Mouse (Mus musculus) CH12.LX (cell line): ENCODE results near the gene AU022252. TPM values are rescaled to one million over a fixed set of nuclear protein-coding genes. Genes with fewer than 3 reads are reported as not detected.

Experiments
- DNase-seq: peaks from one replicate; pipeline ENCODE4 v3.0.0-alpha.2; 2013; ENCODE audit errors: extremely low read depth
- H3K27ac ChIP-seq: 2 replicates; pipeline ENCODE4 v1.5.1; 2012; ENCODE audit warnings: low read depth, mild to moderate bottlenecking, control low read depth, moderate library complexity; ENCODE audit not compliant: insufficient read depth
- H3K27me3 ChIP-seq: replicated peaks from 2 replicates; pipeline ENCODE3; 2012; ENCODE audit warnings: inconsistent platforms
- H3K36me3 ChIP-seq, 2 experiments: replicated peaks in 1 of 2; 2 replicates each; pipeline versions ENCODE3 to v1.6.1; 2012; ENCODE audit warnings: inconsistent platforms in 1 of 2, low read length in 1 of 2, mild to moderate bottlenecking in 1 of 2, mixed read lengths in 1 of 2, moderate library complexity in 1 of 2; ENCODE audit not compliant: control insufficient read depth in 1 of 2, insufficient read depth in 1 of 2
- H3K4me1 ChIP-seq, 2 experiments: 2 replicates each; pipeline ENCODE4 v1.6.1; 2012; ENCODE audit warnings: inconsistent platforms in 1 of 2, moderate library complexity in 1 of 2; ENCODE audit not compliant: insufficient read depth in 2 of 2, control insufficient read depth in 1 of 2
- H3K4me2 ChIP-seq: 2 replicates; pipeline ENCODE4 v1.6.1; 2012; ENCODE audit warnings: low read depth, mild to moderate bottlenecking, control low read depth; ENCODE audit not compliant: poor library complexity, insufficient read depth, severe bottlenecking
- H3K4me3 ChIP-seq, 3 experiments: fragments of 150-350 bp in 1 of 3; sonication (generic) in 1 of 3; replicated peaks in 1 of 3; 2 replicates each; pipeline versions ENCODE3 to v1.5.1; 2011 to 2012; ENCODE audit warnings: low read depth in 2 of 3, low read length in 2 of 3, mild to moderate bottlenecking in 2 of 3, moderate library complexity in 2 of 3, control low read depth in 1 of 3, improper control_type of control experiment in 1 of 3, inconsistent platforms in 1 of 3, mixed read lengths in 1 of 3; ENCODE audit not compliant: poor library complexity in 1 of 3
- H3K79me2 ChIP-seq: replicated peaks from 2 replicates; pipeline ENCODE4 v1.6.1; 2012; ENCODE audit warnings: mild to moderate bottlenecking, moderate library complexity; ENCODE audit not compliant: control insufficient read depth, poor library complexity, insufficient read depth, severe bottlenecking; ENCODE audit errors: extremely low read depth
- H3K9ac ChIP-seq: 2 replicates; pipeline ENCODE4 v1.6.1; 2012; ENCODE audit warnings: low read depth, mild to moderate bottlenecking, control low read depth, moderate library complexity; ENCODE audit not compliant: insufficient read depth
- H3K9me3 ChIP-seq: replicated peaks from 2 replicates; pipeline ENCODE3; 2012; ENCODE audit warnings: low read length, inconsistent platforms, mixed read lengths
- BHLHE40 ChIP-seq: IDR thresholded peaks from 2 replicates; pipeline ENCODE4 v1.6.1; 2011; ENCODE audit warnings: mild to moderate bottlenecking, low read depth, low read length, improper control_type of control experiment
- CHD1 ChIP-seq: IDR thresholded peaks from 2 replicates; pipeline ENCODE4 v1.6.1; 2012; ENCODE audit warnings: low read depth, low read length, improper control_type of control experiment, inconsistent platforms
- CHD2 ChIP-seq: IDR thresholded peaks from 2 replicates; pipeline ENCODE4 v1.6.1; 2011; ENCODE audit warnings: low read length, improper control_type of control experiment
- CTCF ChIP-seq, 2 experiments: IDR thresholded peaks in 1 of 2; conservative IDR thresholded peaks in 1 of 2; 2 replicates each; pipeline ENCODE4 v1.5.1; 2011 to 2012; ENCODE audit warnings: low read depth in 2 of 2, low read length in 2 of 2, improper control_type of control experiment in 1 of 2, inconsistent platforms in 1 of 2, mild to moderate bottlenecking in 1 of 2, moderate library complexity in 1 of 2
- E2F4 ChIP-seq: IDR thresholded peaks from 2 replicates; pipeline ENCODE4 v1.6.1; 2011; ENCODE audit warnings: low read depth, low read length, improper control_type of control experiment; ENCODE audit not compliant: insufficient replicate concordance
- ELF1 ChIP-seq: IDR thresholded peaks from 2 replicates; pipeline ENCODE4 v1.6.1; 2014; ENCODE audit warnings: low read depth, mild to moderate bottlenecking, inconsistent platforms, low read length, improper control_type of control experiment
- ETS1 ChIP-seq: conservative IDR thresholded peaks from 2 replicates; pipeline ENCODE4 v1.6.1; 2012; ENCODE audit warnings: low read depth, mild to moderate bottlenecking, inconsistent platforms, low read length, improper control_type of control experiment, moderate library complexity
- HCFC1 ChIP-seq: IDR thresholded peaks from 2 replicates; pipeline ENCODE4 v1.6.1; 2012; ENCODE audit warnings: low read depth, mild to moderate bottlenecking, inconsistent platforms, low read length, improper control_type of control experiment
- IRF4 ChIP-seq: IDR thresholded peaks from 2 replicates; pipeline ENCODE4 v1.6.1; 2014; ENCODE audit warnings: low read depth, mild to moderate bottlenecking, inconsistent platforms, low read length, improper control_type of control experiment
- JUN ChIP-seq: IDR thresholded peaks from 2 replicates; pipeline ENCODE4 v1.6.1; 2011; ENCODE audit warnings: low read depth, mild to moderate bottlenecking, low read length, improper control_type of control experiment, moderate library complexity; ENCODE audit not compliant: insufficient read depth
- KAT2A ChIP-seq: IDR thresholded peaks from 2 replicates; pipeline ENCODE4 v1.6.1; 2012; ENCODE audit warnings: low read length, improper control_type of control experiment, inconsistent platforms; ENCODE audit not compliant: insufficient replicate concordance
- MAFK ChIP-seq: IDR thresholded peaks from 2 replicates; pipeline ENCODE4 v1.6.1; 2011; ENCODE audit warnings: low read length, improper control_type of control experiment; ENCODE audit not compliant: insufficient replicate concordance
- MAX ChIP-seq: IDR thresholded peaks from 2 replicates; pipeline ENCODE4 v1.6.1; 2011; ENCODE audit warnings: low read length, improper control_type of control experiment
- MAZ ChIP-seq: IDR thresholded peaks from 2 replicates; pipeline ENCODE4 v1.6.1; 2012; ENCODE audit warnings: low read depth, mild to moderate bottlenecking, inconsistent platforms, low read length, improper control_type of control experiment, moderate library complexity
- MXI1 ChIP-seq: IDR thresholded peaks from 2 replicates; pipeline ENCODE4 v1.6.1; 2011; ENCODE audit warnings: mild to moderate bottlenecking, low read depth, low read length, improper control_type of control experiment
- NELFE ChIP-seq: IDR thresholded peaks from 2 replicates; pipeline ENCODE4 v1.6.1; 2011; ENCODE audit warnings: low read depth, low read length, improper control_type of control experiment
- NRF1 ChIP-seq: IDR thresholded peaks from 2 replicates; pipeline ENCODE4 v1.6.1; 2014; ENCODE audit warnings: low read depth, mild to moderate bottlenecking, inconsistent platforms, low read length, improper control_type of control experiment, moderate library complexity
- PAX5 ChIP-seq: IDR thresholded peaks from 2 replicates; pipeline ENCODE4 v1.6.1; 2012; ENCODE audit warnings: low read length, inconsistent platforms, mixed read lengths
- POLR2AphosphoS2 ChIP-seq: IDR thresholded peaks from 2 replicates; pipeline ENCODE4 v1.6.1; 2011; ENCODE audit warnings: low read depth, low read length, improper control_type of control experiment
- RCOR1 ChIP-seq: conservative IDR thresholded peaks from 2 replicates; pipeline ENCODE4 v1.6.1; 2012; ENCODE audit warnings: low read depth, mild to moderate bottlenecking, inconsistent platforms, low read length, improper control_type of control experiment
- SIN3A ChIP-seq: IDR thresholded peaks from 2 replicates; pipeline ENCODE4 v1.6.1; 2012; ENCODE audit warnings: low read length, improper control_type of control experiment, inconsistent platforms
- SMC3 ChIP-seq: IDR thresholded peaks from 2 replicates; pipeline ENCODE4 v1.6.1; 2011; ENCODE audit warnings: low read depth, low read length, improper control_type of control experiment
- USF1 ChIP-seq: IDR thresholded peaks from 2 replicates; pipeline ENCODE4 v1.6.1; 2014; ENCODE audit warnings: low read depth, mild to moderate bottlenecking, inconsistent platforms, low read length, improper control_type of control experiment
- USF2 ChIP-seq: conservative IDR thresholded peaks from 2 replicates; pipeline ENCODE4 v1.6.1; 2011; ENCODE audit warnings: low read depth, low read length, improper control_type of control experiment
- ZKSCAN1 ChIP-seq: IDR thresholded peaks from 2 replicates; pipeline ENCODE4 v1.6.1; 2012; ENCODE audit warnings: low read depth, inconsistent platforms, low read length, improper control_type of control experiment, borderline replicate concordance
- ZMIZ1 ChIP-seq: IDR thresholded peaks from 2 replicates; pipeline ENCODE4 v1.6.1; 2012; ENCODE audit warnings: low read depth, mild to moderate bottlenecking, inconsistent platforms, low read length, improper control_type of control experiment
- ZNF384 ChIP-seq: IDR thresholded peaks from 2 replicates; pipeline ENCODE4 v1.6.1; 2012; ENCODE audit warnings: low read depth, low read length, improper control_type of control experiment, inconsistent platforms
- dilution Hi-C: fragments of 300-500 bp; cut with MboI; formaldehyde crosslinking; loops from 2 replicates; pipeline ENCODE4 v1.14.3; 2020; ENCODE audit warnings: low sequenced_read_pairs; ENCODE audit not compliant: extremely low pct_unique_long_range_greater_than_20kb, extremely low pct_ligation_motif_present
- in situ Hi-C: fragments of 300-500 bp; cut with MboI; formaldehyde crosslinking; loops from 3 replicates; pipeline ENCODE4 v1.14.3; 2019; ENCODE audit warnings: low sequenced_read_pairs, low pct_ligation_motif_present, low pct_unique_long_range_greater_than_20kb, mixed read lengths
- polyA plus RNA-seq: library from polyadenylated mRNA; unstranded; fragments of >175 nt; gene quantifications from 2 replicates; pipeline ENCODE4 v1.2.1, GENCODE M21; 2012; ENCODE audit warnings: low read depth; ENCODE audit not compliant: insufficient read length
- total RNA-seq, 2 experiments: library from RNA; depleted of rRNA; stranded (reverse); fragments of 300-350 nt in 1 of 2; fragments of >200 nt in 1 of 2; gene quantifications; 2 replicates each; pipeline ENCODE4 v1.2.3; 2012 to 2014

Gene AU022252
- total and polyA plus RNA-seq, 3 experiments: 8.7 to 18.8 (median 12.7) TPM

- TF ChIP-seq NELFE: no peak
- TF ChIP-seq SMC3: no peak
- no peak for TF ChIP-seq PAX5
- no peak for TF ChIP-seq USF1
- H3K36me3 ChIP-seq: no peaks in the 10 kb centered on the region
- H3K4me2 ChIP-seq: no peak overlapping the region
- no peak overlapping the region for H3K27ac ChIP-seq
- no peaks in the 10 kb centered on the region for H3K79me2 ChIP-seq
- DNase-seq: no peak
- dilution Hi-C loops: no loop called here
- peaks cover 7 to 18% of the 10 kb centered on the region in 2 experiments for H3K4me1 ChIP-seq
- H3K9ac ChIP-seq: no peak overlapping the region
- no peaks in the 10 kb centered on the region for H3K9me3 ChIP-seq
- in situ Hi-C loops: no loop called here
- H3K27me3 ChIP-seq: peaks cover 30% of the 10 kb centered on the region
- H3K4me3 ChIP-seq: no peak overlapping the region
Measured at GRCm38 (mm10) chr4:119185771-119186170, 46.7 kb downstream of the AU022252 start.

DNA sequence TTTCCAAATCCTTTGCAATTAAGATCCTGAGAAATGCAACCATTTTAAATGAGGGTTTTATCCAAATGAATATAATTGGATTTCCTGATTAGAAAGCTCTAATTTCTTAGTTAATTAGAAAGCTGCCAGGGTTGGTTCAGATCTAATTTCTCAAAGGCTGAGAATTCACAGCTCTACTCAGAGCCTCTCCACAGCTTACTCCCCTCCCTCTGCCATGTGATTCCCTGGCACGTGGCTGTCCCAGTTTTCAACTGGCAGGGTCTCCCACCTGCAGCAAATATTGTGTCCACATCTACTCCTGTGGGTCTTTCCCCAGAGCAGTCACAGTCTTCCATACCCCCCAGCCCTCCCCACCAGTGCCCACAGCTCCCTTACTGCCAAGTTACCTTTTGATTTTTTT, 49.0 kb downstream of the AU022252 start:
- in situ Hi-C loops: no loop called here

GRCm38 (mm10) chr4:119181456-119181855, 51.1 kb downstream of the AU022252 start:
- H3K27me3 ChIP-seq: peaks cover 32% of the 10 kb centered on the region
- H3K79me2 ChIP-seq: no peaks in the 10 kb centered on the region
- H3K9ac ChIP-seq: no peak overlapping the region
- H3K4me2 ChIP-seq: 0 out of 2 replicates have a peak overlapping the region, but pooled peaks have one; percentile 3
- dilution Hi-C loops (no loop called here), in situ Hi-C loops (no loop called here)
- peak; percentile 63 for DNase-seq
- H3K36me3 ChIP-seq: no peaks in the 10 kb centered on the region
- H3K4me1 ChIP-seq: peaks cover 7 to 23% of the 10 kb centered on the region in 2 experiments
- no peak overlapping the region for H3K27ac ChIP-seq
- H3K4me3 ChIP-seq: no peak overlapping the region
- H3K9me3 ChIP-seq: no peaks in the 10 kb centered on the region
- TF ChIP-seq SIN3A (peak; percentile 65; the same call in 1 of the 2 replicates), MAX (peak; percentile 98), ZNF384 (no peak), CTCF (conservative IDR thresholded peaks at IDR 0.05 in 1 of 2, IDR thresholded peaks at IDR 0.05 in 1 of 2; ENCODE audit: low read depth in 2 of 2, low read length in 2 of 2) (no peak), USF1 (no peak), NELFE (no peak), IRF4 (peak; percentile 82), ZMIZ1 (no peak), ZKSCAN1 (no peak), NRF1 (0 out of 2 replicates have a peak, but pooled peaks have one; percentile 11), POLR2AphosphoS2 (no peak), MAFK (no peak), CHD1 (no peak), RCOR1 (peak; percentile 83; the same call in 1 of the 2 replicates), MAZ (0 out of 2 replicates have a peak, but pooled peaks have one; percentile 14), CHD2 (peak; percentile 54; the same call in 1 of the 2 replicates), SMC3 (no peak), USF2 (no peak), ELF1 (no peak), BHLHE40 (peak; percentile 100), MXI1 (peak; percentile 79), KAT2A (no peak), HCFC1 (no peak), ETS1 (peak; percentile 87)

More for the DNA sequence above, 49.0 kb downstream of the AU022252 start:
- Histone ChIP-seq H3K4me2 (no peak overlapping the region), H3K36me3 (no peaks in the 10 kb centered on the region), H3K79me2 (no peaks in the 10 kb centered on the region), H3K9ac (no peak overlapping the region), H3K9me3 (no peaks in the 10 kb centered on the region), H3K4me1 (peaks cover 7 to 18% of the 10 kb centered on the region in 2 experiments), H3K27me3 (peaks cover 30% of the 10 kb centered on the region), H3K27ac (no peak overlapping the region), H3K4me3 (no peak overlapping the region)
- DNase-seq: no peak
- no peak for TF ChIP-seq MAX
- no peak for TF ChIP-seq JUN
- TF ChIP-seq E2F4: no peak
- dilution Hi-C loops: no loop called here
